Mouse (Mus musculus) regulatory T cell (primary cell): ENCODE data around the gene Tshz2.

ENCODE experiments used
- in situ Hi-C: fragments of 300-600 bp; cut with MboI, MseI; formaldehyde crosslinking; loops from one replicate; pipeline ENCODE4 v1.15.1; 2025; ENCODE audit warnings: high pct_unique_total_duplicates

Tshz2 gene

DNA sequence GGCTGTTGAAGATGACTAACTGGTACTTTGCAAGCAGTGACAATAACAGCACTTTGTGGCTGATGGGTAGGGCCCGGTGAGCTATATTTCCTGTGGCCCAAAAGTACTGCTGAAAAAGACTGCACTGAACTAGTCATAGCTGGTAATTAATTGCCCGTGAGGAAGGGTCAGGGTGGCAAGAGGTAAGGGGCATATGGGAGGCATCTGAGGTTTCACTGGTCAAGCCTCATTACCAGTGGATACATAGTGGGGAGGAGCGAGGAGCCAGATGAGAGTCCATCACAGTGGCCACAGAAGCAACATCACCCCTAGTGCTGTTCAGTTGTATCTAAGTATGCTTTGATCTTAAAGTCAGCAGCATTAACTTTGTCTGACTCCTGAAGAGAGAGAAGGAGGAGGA is 2.7 kb upstream of the Tshz2 start:
- in situ Hi-C loops, result no loop called here

- in situ Hi-C loops, result no loop called here
Measured at GRCm38 (mm10) chr2:169633491-169634289, 877 bp downstream of the Tshz2 start.

GRCm38 (mm10) chr2:169634619-169635382 is 2.0 kb downstream of the Tshz2 start:
- in situ Hi-C loops, result no loop called here

DNA sequence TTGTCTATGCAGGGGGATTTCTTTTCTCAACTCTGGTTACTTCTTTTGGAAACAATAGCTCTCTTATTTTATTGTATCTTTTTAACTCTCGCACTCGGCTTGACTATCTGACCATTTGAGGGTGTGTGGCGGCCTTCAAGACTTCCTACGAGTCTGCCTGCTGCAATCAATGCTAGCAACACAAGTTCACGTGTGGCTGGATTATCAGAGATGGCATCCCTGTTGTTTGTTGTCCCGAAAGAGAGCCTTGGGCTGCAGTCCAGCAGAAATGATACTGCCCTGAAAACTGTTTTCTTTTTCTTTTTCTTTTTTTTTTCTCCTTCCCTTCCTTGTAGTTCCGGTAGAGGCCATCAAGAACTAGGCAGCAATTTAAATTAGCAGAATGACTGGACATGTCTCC is 2.6 kb downstream of the Tshz2 start:
- in situ Hi-C loops, result no loop called here

- in situ Hi-C loops, result no loop called here
Measured at GRCm38 (mm10) chr2:169636414-169636813, 3.6 kb downstream of the Tshz2 start.

- in situ Hi-C loops, result no loop called here
Measured at GRCm38 (mm10) chr2:169641547-169641946, 8.7 kb downstream of the Tshz2 start.

DNA sequence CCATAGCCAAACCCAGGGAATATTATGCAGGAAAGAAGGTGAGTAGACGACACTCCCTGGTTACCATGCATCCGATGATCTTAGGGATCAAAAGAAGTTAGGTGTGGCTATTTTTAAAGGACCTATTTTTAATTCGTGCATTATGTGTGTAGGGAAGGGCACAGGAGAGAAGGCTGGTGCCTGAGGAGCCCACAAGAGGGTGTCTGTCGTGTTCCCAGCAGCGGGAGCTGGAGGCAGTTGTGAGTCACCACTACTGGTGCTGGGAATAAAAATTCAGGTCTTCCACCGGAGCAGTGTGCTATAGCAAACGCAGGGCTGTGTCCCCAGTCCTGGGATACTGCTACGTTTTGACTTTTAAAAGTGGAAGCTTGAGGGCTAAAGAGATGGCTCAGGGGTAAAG is 9.6 kb downstream of the Tshz2 start:
- in situ Hi-C loops, result no loop called here

DNA sequence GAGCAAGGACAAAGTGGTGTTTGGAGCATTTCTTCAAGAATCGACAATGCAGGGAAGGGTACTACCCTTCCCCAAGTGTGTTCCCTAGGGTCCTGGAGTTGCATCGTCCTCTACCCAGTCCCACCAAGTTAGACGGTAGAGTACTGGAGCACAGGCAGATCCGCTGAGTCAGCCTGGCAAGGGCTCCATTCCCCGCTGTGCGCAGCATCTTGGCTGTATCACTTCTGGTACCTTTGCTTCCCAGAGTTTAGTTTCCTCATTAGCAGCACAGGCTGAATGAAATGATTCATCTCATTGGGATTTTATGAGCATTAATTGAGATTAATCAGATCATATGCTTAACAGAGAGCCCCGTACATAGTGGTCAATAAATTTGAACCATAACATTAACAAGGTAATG is 14.3 kb downstream of the Tshz2 start:
- in situ Hi-C loops, result no loop called here

DNA sequence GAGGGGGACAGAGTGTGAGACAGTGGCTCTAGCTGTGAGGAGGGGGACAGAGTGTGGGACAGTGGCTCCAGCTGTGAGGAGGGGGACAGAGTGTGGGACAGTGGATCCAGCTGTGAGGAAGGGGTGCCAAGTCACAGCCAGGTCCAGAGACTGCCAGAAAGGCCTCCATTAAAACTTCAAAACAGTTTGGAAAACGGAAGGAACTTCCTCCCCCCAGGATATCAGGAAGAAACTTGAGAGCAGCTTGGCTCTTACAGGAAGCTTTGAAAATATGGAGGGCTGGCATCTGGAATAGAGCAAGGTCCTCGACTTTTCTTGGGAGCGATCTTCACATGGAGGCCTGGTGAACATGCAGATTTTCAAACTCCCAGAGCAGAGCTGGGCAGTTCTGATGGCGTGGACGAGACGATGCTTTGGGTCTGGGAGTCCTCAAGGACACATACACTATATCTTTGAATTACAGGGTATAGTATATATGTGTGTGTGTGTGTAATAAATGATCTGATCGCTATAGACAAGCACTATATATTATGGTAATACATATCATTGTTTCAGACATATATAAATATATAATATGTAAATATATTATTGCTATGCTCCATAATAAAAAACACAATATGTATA is 16.6 kb downstream of the Tshz2 start:
- in situ Hi-C loops, result no loop called here

GRCm38 (mm10) chr2:169653282-169653681 is 20.5 kb downstream of the Tshz2 start:
- in situ Hi-C loops, result no loop called here

GRCm38 (mm10) chr2:169663792-169664191 is 31.0 kb downstream of the Tshz2 start:
- in situ Hi-C loops, result no loop called here

- in situ Hi-C loops, result no loop called here
Measured at GRCm38 (mm10) chr2:169671264-169671663, 38.5 kb downstream of the Tshz2 start.

DNA sequence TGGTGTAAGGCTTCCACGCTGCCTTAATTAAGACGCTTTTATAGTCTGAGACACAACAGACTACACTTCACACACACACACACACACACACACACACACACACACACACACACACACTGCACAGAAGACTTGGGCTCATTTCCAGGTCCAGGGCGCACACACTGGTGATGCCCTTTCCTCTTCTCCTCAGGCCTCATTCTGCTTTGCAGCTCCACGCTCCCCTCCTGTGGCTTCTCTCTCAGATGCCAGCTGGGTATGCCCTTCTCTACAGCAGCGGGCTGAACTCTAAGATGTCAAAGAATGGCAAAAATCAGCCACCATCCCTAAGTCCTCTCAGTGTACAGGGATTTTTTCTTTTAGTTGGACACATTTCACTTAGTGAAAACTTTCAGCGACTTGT is 41.0 kb downstream of the Tshz2 start:
- in situ Hi-C loops, result no loop called here

DNA sequence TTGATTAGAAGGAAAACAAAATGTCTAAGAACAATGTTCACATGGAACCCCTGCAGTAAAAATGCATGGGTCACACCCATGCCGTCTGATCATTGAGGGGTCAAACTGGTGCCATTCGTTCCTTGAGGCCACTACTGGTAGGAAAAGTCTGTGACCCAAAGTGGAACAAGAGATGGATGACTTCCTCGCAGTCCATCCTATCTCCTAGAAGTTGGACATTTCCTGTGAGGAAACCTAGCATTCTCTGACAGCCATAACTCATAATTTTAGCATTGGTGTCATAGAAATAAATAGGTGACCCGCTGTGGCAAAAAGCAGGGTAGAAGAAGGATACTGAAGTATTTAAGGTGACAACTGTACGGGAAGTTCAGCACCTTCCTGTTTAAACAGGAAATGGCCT is 41.4 kb downstream of the Tshz2 start:
- in situ Hi-C loops, result no loop called here

DNA sequence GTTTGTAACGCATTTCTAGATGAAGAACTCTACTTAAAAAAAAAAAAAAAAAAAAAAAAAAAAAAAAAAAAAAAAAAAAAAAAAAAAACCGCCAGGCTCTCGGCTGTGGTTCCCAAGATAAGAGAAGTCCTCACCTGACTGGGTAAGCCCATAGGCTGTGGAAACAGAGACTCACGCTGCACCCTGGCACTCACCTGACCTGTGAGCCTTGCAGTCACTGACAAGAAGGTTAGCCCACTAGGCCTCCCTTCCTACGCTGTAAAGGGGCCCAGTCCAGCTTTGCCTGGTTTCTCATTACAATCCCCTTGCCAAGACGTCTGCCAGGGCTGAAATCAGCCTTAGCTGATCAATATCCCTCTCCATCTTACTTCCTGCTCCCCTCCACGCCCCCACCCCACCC is 46.5 kb downstream of the Tshz2 start:
- in situ Hi-C loops, result no loop called here

GRCm38 (mm10) chr2:169679951-169680350 is 47.1 kb downstream of the Tshz2 start:
- in situ Hi-C loops, result no loop called here

DNA sequence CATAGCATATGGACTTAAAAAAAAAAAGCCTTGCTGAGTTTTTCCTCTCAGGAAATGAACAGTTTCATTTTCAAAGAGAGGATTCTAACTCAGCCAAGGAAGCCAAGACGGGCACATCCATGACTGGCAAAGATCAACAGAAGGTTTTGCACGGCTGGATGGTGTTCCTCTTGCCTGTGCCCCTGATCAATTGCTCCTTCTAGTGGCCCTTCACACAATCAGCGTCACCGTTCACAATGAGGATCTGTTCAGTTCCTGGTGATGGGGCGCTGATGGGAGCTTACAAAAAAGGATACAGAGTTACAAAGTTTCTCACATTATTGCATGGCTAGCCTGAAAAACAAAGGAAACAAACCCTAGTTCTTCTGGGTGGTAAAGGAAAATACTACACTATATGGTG is 52.4 kb downstream of the Tshz2 start:
- in situ Hi-C loops, result no loop called here

DNA sequence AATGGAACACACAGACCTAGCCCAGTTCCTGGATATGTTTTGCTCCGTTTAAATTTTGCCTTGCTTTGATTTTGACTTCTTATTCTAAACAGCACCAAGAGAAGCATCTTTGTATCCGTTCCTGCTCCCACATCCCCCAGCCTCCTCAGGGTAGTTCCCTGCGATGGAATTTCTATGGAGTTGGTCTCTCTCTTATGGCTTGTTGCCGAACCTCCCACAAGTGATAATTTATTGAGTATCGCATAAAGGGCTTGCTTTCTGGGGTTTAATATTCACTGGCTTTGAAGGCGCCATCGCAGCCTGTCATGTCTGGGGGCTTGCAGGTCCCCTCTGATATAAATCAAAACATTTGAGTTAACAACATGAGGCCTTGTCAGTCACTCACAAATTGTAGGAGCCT is 52.9 kb downstream of the Tshz2 start:
- in situ Hi-C loops, result no loop called here

DNA sequence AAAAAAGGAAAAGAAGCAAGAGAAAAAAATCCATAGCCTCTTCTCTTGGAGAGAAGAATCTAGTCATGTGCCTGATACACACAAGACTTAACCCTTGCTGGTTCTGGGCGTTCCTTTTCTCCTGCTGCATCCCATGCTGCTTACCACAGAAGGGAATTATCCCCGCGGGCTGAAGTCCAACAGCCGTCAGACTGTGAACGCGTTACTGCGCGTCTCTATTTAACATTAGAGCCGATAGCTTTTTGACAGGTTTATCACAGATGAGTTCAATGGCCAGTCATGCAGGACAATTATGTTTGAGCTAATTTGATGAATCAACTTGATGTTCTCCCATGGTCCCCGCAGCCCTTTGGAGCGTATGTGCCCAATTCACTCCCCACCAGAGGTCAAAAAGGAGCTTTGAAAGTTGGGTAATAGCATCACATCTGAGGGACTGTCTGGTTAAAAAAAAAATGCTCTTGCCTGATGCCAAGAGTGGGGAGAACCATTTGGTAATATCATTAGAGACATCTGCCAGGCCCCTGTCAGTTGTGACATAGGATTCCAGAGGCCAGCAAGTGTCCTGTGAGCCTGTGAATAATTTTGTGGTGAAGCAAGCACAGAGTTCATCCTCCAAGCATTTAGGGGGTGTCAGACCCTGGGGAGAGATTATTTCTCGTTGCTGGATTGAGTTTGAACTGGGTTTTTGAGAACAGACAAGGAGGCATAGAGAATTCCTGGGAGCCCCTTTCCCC is 54.1 kb downstream of the Tshz2 start:
- in situ Hi-C loops, result no loop called here

GRCm38 (mm10) chr2:169690054-169690453 is 57.2 kb downstream of the Tshz2 start:
- in situ Hi-C loops, result no loop called here

- in situ Hi-C loops, result no loop called here
Measured at GRCm38 (mm10) chr2:169694494-169694893, 61.7 kb downstream of the Tshz2 start.

DNA sequence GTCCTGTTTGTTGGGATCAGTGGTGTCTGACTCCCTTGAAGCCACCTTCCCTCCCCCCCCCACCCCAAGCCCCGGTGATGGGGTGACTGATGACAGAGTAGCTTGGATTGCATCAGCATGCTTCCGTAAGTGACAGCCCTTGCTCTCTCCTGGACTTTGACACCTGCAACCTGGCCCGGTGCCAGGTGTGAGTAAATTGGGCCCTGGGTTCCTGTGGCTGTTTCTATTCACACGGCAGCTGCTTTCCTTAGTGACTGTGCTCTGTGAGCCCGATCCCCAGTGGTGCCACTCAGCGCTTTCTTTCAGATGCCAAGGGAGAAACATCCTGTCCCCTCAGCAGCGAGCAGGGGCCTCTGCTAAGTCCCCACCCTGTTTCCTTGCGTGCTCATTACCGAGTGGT is 62.2 kb downstream of the Tshz2 start:
- in situ Hi-C loops, result no loop called here
